Mouse (Mus musculus) megakaryocyte, embryonic 14.5 days (primary cell): ENCODE data around the gene Gm36079. TPM values are rescaled to one million over a fixed set of nuclear protein-coding genes. Genes with fewer than 3 reads are reported as not detected.
"Not testable (repeated sequence)": the region's sequence is repeated elsewhere in the genome, so short reads cannot be mapped to it uniquely, and the experiment has no call there.

Experiments used
- H3K27me3 ChIP-seq: replicated peaks from 2 replicates; pipeline ENCODE3; 2012; ENCODE audit warnings: inconsistent platforms
- H3K36me3 ChIP-seq: replicated peaks from 2 replicates; pipeline ENCODE3; 2012; ENCODE audit warnings: low read length, inconsistent platforms, mixed read lengths
- H3K4me1 ChIP-seq: 2 replicates; pipeline ENCODE4 v1.6.1; 2012; ENCODE audit warnings: inconsistent platforms
- H3K4me3 ChIP-seq: replicated peaks from 2 replicates; pipeline ENCODE3; 2012; ENCODE audit warnings: moderate library complexity, mild to moderate bottlenecking, inconsistent platforms
- H3K9me3 ChIP-seq: 2 replicates; pipeline ENCODE4 v1.6.1; 2012; ENCODE audit warnings: inconsistent platforms
- polyA plus RNA-seq: library from polyadenylated mRNA; stranded (reverse); fragments of >175 nt; gene quantifications from 2 replicates; pipeline ENCODE4 v1.2.3, GENCODE M21; 2012; ENCODE audit warnings: low replicate concordance; ENCODE audit not compliant: insufficient read depth

The Gm36079 gene
- polyA plus RNA-seq: not detected in 2 replicates

DNA sequence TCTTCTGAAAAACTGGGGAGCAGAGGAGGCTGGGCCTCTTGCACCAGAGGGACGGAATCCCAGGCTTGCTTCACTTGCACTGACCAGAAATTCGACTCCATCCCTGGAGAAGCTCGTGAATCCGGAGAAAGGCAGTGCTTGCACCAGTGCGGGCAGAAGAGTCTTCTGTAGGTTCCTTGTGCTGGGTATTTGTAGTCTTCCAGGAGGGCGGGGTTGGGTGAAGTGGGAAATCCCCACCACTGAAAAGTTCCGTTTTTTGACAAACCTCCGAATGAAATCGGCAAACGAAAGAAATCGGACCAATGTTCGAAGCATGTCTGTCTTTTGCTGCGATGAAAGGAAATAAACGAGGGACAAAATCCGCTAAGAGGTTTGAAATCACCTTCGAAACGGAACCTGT is at the start of gene Gm36079:
Gene Gm36079, minus strand, starts transcription at position 101 of the 400 bp plus-strand sequence.
- H3K27me3 ChIP-seq, H3K4me1 ChIP-seq, H3K4me3 ChIP-seq, H3K36me3 ChIP-seq: not testable (repeated sequence)
- peaks cover 31% of the 10 kb centered on the region for H3K9me3 ChIP-seq

DNA sequence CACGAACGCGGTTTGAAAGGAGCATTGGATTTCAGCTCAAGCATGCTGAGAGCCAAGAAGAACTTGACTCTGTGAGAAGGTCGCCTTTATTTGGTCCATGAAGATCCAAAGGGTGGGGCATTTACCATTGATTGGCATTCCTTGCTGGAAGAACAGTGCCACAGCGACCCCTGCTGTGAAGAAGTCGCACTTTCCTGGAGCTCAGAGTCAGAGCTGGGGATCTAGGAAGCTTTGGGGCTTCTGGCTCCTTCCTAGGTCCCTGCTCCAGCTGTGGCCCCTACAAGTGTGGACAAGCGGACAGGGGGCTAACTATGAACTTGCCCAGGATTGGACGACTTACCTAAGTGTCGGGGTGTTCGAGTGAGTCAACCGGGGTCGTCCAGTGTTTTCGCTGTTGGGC is 44.1 kb upstream of the Gm36079 start:
- not testable (repeated sequence) for H3K9me3 ChIP-seq, H3K36me3 ChIP-seq, H3K27me3 ChIP-seq, H3K4me1 ChIP-seq, H3K4me3 ChIP-seq

DNA sequence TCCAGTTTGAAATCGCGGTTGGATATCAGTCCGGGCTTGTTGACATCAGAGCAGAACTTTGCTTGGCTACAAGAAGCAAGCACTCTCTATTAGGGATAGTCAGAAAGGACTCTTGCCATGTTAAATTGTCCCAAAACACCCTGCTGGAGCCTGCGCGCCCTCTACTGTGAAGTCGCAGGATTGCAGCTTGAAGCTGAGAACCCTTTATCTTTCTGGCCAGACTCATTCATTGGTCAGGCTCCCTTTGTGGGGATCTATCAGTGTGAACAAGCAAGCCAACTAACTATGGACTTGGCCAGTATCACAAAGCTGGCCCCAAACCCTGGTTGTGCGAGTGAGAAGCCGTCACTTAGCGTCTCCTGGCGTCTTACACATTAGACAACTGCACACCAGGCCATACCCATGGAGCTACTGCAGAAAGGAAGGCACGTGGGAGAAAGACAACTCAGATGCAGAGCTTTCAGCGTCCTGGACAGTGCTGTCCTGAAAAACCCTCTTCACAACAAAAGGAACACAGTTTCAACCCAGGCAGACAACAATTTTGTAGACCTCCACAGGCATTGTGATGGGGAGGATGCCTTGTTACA is 43.3 kb upstream of the Gm36079 start:
- H3K36me3 ChIP-seq, H3K27me3 ChIP-seq, H3K9me3 ChIP-seq, H3K4me3 ChIP-seq, H3K4me1 ChIP-seq: not testable (repeated sequence)

DNA sequence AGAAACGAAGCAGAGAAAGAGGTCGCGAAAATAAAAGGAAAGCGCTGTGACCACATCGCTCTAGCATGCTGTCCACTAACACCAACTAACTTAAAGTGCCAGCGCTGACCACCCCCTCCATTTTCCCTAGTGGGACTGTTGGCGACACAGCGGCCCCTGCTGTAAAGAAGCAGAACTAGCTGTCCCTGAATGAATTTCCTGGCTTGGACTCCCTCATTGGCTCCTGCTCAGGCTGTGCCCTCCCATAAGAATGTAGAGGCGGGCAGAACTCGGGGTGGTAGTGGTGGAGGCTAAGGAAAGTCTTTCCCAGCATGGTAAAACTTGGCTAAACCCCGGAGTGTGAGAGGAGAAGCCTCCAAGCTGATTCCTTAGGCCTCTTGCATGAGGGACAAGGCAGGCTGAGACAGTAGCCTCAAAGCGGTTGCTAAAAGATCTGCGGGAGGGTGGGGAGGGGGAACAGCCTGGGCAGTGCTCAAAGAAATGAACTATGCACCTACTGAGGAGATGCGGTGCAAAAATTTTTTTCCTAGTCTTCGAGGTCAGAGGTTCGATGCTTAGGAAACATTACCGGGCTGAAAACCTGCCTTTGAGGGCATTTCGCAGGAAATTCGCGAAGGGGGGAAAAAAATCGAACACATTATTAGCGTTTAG is 36.8 kb upstream of the Gm36079 start:
- not testable (repeated sequence) for H3K27me3 ChIP-seq, H3K4me3 ChIP-seq, H3K4me1 ChIP-seq, H3K9me3 ChIP-seq, H3K36me3 ChIP-seq

DNA sequence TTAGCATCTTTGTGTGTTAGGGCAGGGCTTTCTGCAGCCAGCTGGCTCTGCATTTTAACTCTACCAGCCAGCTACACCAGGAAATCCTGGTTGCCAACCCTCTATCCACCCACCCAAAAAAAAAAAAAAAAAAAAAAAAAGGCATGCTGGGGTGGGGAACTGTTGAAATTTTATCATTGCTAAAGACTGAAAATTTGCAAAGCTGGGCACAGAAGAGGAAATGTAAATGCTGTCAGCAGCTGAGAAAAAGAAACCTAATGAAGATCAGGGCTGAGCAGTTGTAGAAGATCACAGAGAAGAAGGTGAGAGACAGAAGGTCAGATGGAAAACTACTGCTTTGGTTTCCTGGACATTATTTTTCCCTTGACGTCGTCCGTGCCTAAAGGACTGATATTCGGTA is 36.1 kb upstream of the Gm36079 start:
- not testable (repeated sequence) for H3K27me3 ChIP-seq, H3K9me3 ChIP-seq, H3K36me3 ChIP-seq, H3K4me3 ChIP-seq, H3K4me1 ChIP-seq

DNA sequence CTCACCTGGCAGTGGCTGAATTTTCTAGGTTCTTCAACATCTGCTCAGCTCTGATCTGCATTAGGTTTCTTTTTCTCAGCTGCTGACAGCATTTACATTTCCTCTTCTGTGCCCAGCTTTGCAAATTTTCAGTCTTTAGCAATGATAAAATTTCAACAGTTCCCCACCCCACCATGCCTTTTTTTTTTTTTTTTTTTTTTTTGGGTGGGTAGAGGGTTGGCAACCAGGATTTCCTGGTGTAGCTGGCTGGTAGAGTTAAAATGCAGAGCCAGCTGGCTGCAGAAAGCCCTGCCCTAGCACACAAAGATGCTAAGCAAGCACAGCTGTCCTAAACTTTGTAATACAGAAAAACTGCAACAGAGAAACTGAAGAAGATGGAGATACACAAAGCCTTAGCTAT is 25.3 kb upstream of the Gm36079 start, which contains the start of gene Gm21188:
Gene Gm21188, minus strand, starts transcription at position 110 of the 400 bp plus-strand sequence.
- H3K4me1 ChIP-seq, H3K36me3 ChIP-seq, H3K27me3 ChIP-seq, H3K4me3 ChIP-seq, H3K9me3 ChIP-seq: not testable (repeated sequence)

DNA sequence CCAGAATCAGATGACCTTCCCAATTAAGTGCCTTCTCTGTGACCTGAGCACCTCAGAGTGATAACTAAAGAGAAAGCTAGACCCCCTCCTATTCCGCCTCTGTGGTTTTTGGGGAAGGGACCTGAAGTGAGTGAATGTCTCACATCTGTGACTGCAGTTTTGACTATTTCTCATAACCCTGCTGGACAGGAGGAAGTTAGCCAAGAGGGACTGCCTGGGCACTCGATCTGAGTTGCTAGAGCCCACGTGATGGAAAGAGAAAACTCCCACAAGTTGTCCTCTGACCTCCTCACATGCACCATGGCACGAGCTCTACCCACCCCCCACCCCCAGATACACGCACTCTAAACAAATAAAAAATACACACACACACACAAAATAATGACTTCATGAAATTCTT is 21.8 kb upstream of the Gm36079 start:
- H3K27me3 ChIP-seq, H3K4me3 ChIP-seq, H3K36me3 ChIP-seq, H3K4me1 ChIP-seq, H3K9me3 ChIP-seq: not testable (repeated sequence)

DNA sequence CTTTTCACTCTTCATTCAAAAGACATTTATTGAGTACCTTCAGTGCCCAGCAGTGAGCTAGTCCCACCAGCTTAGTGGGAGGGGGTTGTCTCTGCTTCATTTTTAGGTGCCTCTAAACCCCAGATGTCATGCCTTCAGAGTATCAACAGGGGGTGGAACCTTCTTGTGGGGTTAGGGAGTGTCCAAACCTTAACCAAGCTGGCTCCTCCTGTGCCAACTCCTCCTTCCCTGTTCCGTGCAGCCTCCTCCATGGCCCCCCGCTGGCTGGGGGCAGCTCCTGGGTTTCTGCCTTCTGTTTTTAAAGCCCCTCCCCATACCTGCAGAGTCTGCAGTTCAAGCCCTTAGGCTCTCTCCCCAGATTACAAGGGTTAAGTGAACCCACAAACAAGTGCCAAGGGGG is 21.4 kb upstream of the Gm36079 start:
- not testable (repeated sequence) for H3K4me3 ChIP-seq, H3K4me1 ChIP-seq, H3K27me3 ChIP-seq, H3K36me3 ChIP-seq, H3K9me3 ChIP-seq

DNA sequence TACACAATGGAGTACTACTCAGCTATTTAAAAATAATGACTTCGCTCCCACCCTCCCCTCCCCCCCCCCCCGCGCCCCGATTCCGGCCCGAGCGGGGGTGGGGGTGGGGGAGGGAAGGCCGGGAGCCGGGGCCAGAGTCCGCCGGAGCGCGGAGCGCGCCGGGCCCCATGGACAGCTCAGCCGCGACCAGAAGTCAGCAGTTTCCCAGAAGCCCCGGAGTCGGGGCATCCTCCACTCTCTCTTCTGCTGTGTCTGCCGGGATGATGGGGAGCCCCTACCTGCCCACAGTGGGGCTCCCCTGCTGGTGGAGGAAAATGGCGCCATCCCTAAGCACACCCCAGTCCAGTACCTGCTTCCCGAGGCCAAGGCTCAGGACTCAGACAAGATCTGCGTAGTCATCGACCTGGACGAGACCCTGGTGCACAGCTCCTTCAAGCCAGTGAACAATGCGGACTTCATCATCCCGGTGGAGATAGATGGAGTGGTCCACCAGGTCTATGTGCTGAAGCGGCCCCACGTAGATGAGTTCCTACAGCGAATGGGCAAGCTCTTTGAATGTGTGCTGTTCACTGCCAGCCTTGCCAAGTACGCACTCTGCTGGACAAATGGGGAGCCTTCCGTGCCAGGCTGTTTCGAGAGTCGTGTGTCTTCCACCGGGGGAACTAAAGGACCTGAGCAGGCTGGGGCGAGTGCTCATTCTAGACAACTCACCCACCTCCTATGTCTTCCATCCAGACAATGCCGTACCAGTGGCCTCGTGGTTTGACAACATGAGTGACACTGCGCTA is 19.8 kb upstream of the Gm36079 start:
- not testable (repeated sequence) for H3K36me3 ChIP-seq, H3K4me1 ChIP-seq, H3K4me3 ChIP-seq, H3K27me3 ChIP-seq, H3K9me3 ChIP-seq

DNA sequence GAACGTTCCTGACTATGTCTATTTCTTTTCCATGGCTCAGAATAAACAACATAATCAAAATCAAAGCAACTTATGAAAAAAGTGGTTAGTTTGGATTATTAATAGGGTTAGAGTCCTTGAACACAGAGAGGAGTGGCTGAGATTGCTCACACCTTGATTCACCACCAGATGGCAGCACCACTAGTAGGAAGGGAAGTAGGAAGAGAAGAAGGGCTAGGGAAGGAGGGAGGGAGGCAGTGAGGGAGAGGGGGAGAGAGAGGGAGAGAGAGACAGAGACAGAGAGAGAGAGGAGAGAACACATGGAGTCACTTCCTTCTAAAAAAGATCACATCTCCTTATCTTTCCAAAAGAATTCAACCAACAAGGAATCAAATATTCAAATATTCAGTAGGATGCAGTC is 14.3 kb upstream of the Gm36079 start:
- not testable (repeated sequence) for H3K27me3 ChIP-seq, H3K9me3 ChIP-seq, H3K4me3 ChIP-seq, H3K4me1 ChIP-seq, H3K36me3 ChIP-seq

DNA sequence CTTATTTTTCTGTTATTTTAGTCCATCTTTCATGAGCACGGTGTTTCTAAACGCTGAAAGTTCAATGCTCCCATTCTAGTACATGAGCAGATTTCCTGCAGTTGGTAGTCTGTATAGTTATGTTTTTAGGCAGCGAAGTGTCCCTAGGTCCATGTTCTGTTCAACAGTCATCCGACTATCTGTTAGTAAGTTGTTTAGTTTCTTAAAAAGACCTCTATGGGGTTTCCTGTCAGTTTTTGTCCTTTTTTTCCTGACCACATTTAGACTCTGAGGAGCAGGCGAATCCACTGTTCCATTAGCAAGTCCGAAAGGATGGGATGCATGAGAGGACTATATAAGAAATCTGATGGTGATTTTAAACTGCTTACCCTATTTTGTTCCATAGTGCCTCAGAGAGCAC is 11.1 kb upstream of the Gm36079 start:
- not testable (repeated sequence) for H3K4me3 ChIP-seq, H3K4me1 ChIP-seq, H3K36me3 ChIP-seq, H3K27me3 ChIP-seq
- peaks cover 16% of the 10 kb centered on the region for H3K9me3 ChIP-seq

DNA sequence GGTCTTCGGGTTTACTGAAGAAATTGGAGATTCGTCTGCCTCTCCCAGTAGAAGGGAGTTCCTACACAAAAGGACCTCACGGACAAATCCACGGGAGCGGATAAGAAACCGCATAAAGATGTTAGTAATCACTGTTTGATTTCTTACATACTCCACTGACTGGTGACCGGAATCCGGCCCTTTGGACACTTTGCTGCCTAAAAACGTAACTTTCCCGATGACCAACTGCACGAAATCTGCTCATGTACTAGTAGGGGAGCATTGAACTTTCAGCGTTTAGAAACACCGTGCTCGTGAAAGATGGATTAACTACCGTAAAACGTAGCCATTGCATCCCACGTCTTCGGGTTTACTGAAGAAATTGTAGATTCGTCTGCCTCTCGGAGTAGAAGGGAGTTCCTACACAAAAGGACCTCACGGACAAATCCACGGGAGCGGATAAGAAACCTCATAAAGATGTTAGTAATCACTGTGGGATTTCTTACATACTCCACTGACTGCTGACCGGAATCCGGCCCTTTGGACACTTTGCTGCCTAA is 9.8 kb upstream of the Gm36079 start:
- not testable (repeated sequence) for H3K27me3 ChIP-seq, H3K4me1 ChIP-seq, H3K36me3 ChIP-seq, H3K4me3 ChIP-seq
- H3K9me3 ChIP-seq: peaks cover 16% of the 10 kb centered on the region

DNA sequence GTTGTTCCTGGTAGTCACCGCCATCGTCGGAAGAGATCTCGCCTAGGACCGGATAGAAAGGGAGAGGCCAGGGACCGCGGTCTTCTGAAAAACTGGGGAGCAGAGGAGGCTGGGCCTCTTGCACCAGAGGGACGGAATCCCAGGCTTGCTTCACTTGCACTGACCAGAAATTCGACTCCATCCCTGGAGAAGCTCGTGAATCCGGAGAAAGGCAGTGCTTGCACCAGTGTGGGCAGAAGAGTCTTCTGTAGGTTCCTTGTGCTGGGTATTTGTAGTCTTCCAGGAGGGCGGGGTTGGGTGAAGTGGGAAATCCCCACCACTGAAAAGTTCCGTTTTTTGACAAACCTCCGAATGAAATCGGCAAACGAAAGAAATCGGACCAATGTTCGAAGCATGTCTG is 8.3 kb upstream of the Gm36079 start:
- not testable (repeated sequence) for H3K4me3 ChIP-seq, H3K27me3 ChIP-seq, H3K4me1 ChIP-seq, H3K36me3 ChIP-seq
- peaks cover 16% of the 10 kb centered on the region for H3K9me3 ChIP-seq

DNA sequence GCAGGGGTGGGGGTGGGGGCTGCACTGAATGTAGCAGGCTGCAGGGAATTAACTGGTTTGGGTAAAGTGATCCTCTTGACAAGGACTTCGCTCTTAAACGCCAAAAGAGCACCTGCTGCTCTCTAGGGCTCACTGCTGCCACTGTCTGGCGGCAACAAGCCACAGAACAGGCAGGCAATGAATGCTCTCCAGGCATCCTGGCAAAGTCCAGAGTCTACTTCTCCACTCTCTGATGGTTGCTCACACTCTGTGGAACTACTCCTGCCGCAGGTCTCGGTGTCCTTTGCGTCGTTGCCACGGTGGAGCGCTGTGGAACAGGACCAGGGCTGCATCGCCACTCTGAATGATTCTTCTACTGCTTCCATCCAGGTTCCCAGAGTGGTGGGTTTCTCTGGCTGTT is 7.8 kb upstream of the Gm36079 start:
- H3K36me3 ChIP-seq, H3K4me1 ChIP-seq, H3K27me3 ChIP-seq, H3K4me3 ChIP-seq: not testable (repeated sequence)
- peaks cover 16% of the 10 kb centered on the region for H3K9me3 ChIP-seq

DNA sequence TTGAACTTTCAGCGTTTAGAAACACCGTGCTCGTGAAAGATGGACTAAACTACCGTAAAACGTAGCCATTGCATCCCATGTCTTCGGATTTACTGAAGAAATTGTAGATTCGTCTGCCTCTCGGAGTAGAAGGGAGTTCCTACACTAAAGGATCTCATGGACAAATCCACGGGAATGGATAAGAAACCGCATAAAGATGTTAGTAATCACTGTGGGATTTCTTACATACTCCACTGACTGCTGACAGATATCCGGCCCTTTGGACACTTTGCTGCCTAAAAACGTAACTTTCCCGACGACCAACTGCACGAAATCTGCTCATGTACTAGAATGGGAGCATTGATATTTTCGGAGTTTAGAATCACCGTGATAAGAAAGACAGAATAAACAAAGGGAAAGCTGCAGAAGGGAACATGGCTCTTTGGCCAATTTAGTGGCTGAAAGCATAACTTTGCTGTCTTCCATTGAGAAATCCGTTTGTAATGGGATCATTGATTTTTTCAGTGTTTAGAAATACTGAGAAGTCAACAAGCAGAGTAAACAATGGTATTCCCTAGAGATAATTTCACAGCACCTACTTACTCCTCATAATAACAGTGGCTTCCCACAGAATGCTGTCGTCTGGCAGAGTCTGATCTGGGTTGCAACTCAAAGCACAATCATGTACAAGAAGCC is 6.8 kb upstream of the Gm36079 start:
- H3K4me1 ChIP-seq, H3K27me3 ChIP-seq, H3K4me3 ChIP-seq, H3K36me3 ChIP-seq: not testable (repeated sequence)
- H3K9me3 ChIP-seq: peaks cover 16% of the 10 kb centered on the region

DNA sequence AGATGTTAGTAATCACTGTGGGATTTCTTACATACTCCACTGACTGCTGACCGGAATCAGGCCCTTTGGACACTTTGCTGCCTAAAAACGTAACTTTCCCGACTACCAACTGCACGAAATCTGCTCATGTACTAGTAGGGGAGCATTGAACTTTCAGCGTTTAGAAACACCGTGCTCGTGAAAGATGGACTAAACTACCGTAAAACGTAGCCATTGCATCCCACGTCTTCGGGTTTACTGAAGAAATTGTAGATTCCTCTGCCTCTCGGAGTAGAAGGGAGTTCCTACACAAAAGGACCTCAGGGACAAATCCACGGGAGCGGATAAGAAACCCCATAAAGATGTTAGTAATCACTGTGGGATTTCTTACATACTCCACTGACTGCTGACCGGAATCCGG is 4.9 kb upstream of the Gm36079 start:
- H3K27me3 ChIP-seq: not testable (repeated sequence)

More for the DNA sequence above, 4.9 kb upstream of the Gm36079 start:
- H3K4me3 ChIP-seq, H3K4me1 ChIP-seq, H3K36me3 ChIP-seq: not testable (repeated sequence)
- peaks cover 20% of the 10 kb centered on the region for H3K9me3 ChIP-seq
